Mouse (Mus musculus): ENCODE results near the gene Nsl1.
"Not testable (repeated sequence)": the region's sequence is repeated elsewhere in the genome, so short reads cannot be mapped to it uniquely, and the experiment has no call there.

Gene Nsl1

GRCm38 (mm10) chr1:191062781-191063485, at the start of gene Nsl1, which contains the start of gene Tatdn3:
Gene Nsl1, plus strand, starts transcription at chr1:191063012.
Gene Tatdn3, minus strand, starts transcription at chr1:191062932.
- peak; percentile 90 for DNase-seq

- no peak for DNase-seq
These were observed 48.5 kb upstream of the Nsl1 start for GRCm38 (mm10) chr1:191014271-191014670.

GRCm38 (mm10) chr1:191019803-191020202, 43.0 kb upstream of the Nsl1 start:
- no peak for DNase-seq

- DNase-seq = no peak
These were observed 42.4 kb upstream of the Nsl1 start for GRCm38 (mm10) chr1:191020217-191020924.

GRCm38 (mm10) chr1:191021016-191021415, 41.8 kb upstream of the Nsl1 start:
- no peak for DNase-seq

GRCm38 (mm10) chr1:191023140-191023539, 39.7 kb upstream of the Nsl1 start:
- no peak for DNase-seq

- not testable (repeated sequence) for DNase-seq
These were observed 39.0 kb upstream of the Nsl1 start for GRCm38 (mm10) chr1:191023806-191024205.

GRCm38 (mm10) chr1:191025016-191026012, 37.5 kb upstream of the Nsl1 start:
- DNase-seq = peak; percentile 52

- peak; percentile 99 for DNase-seq
These were observed 36.6 kb upstream of the Nsl1 start, which contains the start of gene Flvcr1 for GRCm38 (mm10) chr1:191026021-191026713. Gene Flvcr1, minus strand, starts transcription at chr1:191026158.

GRCm38 (mm10) chr1:191030182-191030581, 32.6 kb upstream of the Nsl1 start:
- DNase-seq = no peak

GRCm38 (mm10) chr1:191030922-191031425, 31.8 kb upstream of the Nsl1 start:
- DNase-seq = not testable (repeated sequence)

- DNase-seq = no peak
These were observed 27.2 kb upstream of the Nsl1 start for GRCm38 (mm10) chr1:191035649-191036048.

GRCm38 (mm10) chr1:191036554-191037334, 26.1 kb upstream of the Nsl1 start, which contains the start of gene Spata45:
Gene Spata45, plus strand, starts transcription at chr1:191036639.
- no peak for DNase-seq

GRCm38 (mm10) chr1:191037999-191038398, 24.8 kb upstream of the Nsl1 start:
- no peak for DNase-seq

- DNase-seq = no peak
These were observed 21.5 kb upstream of the Nsl1 start for GRCm38 (mm10) chr1:191041352-191041751.

GRCm38 (mm10) chr1:191042106-191042505, 20.7 kb upstream of the Nsl1 start:
- no peak for DNase-seq

- no peak for DNase-seq
These were observed 20.1 kb upstream of the Nsl1 start for GRCm38 (mm10) chr1:191042688-191043087.

- DNase-seq = no peak
These were observed 17.5 kb upstream of the Nsl1 start for GRCm38 (mm10) chr1:191045264-191045663.

GRCm38 (mm10) chr1:191046231-191046824, 16.5 kb upstream of the Nsl1 start:
- no peak for DNase-seq

GRCm38 (mm10) chr1:191053555-191053954, 9.3 kb upstream of the Nsl1 start:
- no peak for DNase-seq
